Mouse (Mus musculus) kidney, postnatal 0 days (tissue): ENCODE measurements around the gene Rflnb. TPM values are rescaled to one million over a fixed set of nuclear protein-coding genes. Genes with fewer than 3 reads are reported as not detected.

Experiments used
- ATAC-seq: fragments of 200-750 bp; cut with Nextera tagmentation; replicated peaks from 2 replicates; pipeline ENCODE4 v1.8.0; 2017; ENCODE audit warnings: low read depth, moderate number of reproducible peaks, moderate TSS enrichment, moderate library complexity; ENCODE audit not compliant: low FRiP score
- DNase-seq: peaks from one replicate; pipeline ENCODE4 v3.0.0-alpha.2; 2016; ENCODE audit warnings: low spot score
- H3K27ac ChIP-seq: fragments of 300-500 bp; sonication (generic); 2 replicates; pipeline ENCODE4 v1.5.1; 2014; ENCODE audit warnings: mild to moderate bottlenecking
- H3K27me3 ChIP-seq: fragments of 300-500 bp; sonication (generic); 2 replicates; pipeline ENCODE4 v1.6.1; 2014; ENCODE audit warnings: low read length, mixed read lengths; ENCODE audit not compliant: insufficient read depth
- H3K36me3 ChIP-seq: fragments of 300-500 bp; sonication (generic); 2 replicates; pipeline ENCODE4 v1.6.1; 2014; ENCODE audit warnings: low read length, mixed read lengths; ENCODE audit not compliant: insufficient read depth
- H3K4me1 ChIP-seq: fragments of 300-500 bp; sonication (generic); replicated peaks from 2 replicates; pipeline ENCODE4 v1.6.1; 2014; ENCODE audit warnings: antibody characterized with exemption, low read length, mixed read lengths; ENCODE audit not compliant: insufficient read depth
- H3K4me2 ChIP-seq: fragments of 300-500 bp; sonication (generic); 2 replicates; pipeline ENCODE4 v1.6.1; 2014; ENCODE audit warnings: mild to moderate bottlenecking, low read length, moderate library complexity, mixed read lengths
- H3K4me3 ChIP-seq: fragments of 300-500 bp; sonication (generic); replicated peaks from 2 replicates; pipeline ENCODE4 v1.5.1; 2014; ENCODE audit warnings: low read depth, low read length
- H3K9ac ChIP-seq: fragments of 300-500 bp; sonication (generic); 2 replicates; pipeline ENCODE4 v1.6.1; 2014; ENCODE audit warnings: low read depth, low read length
- H3K9me3 ChIP-seq: fragments of 300-500 bp; sonication (generic); replicated peaks from 2 replicates; pipeline ENCODE4 v1.6.1; 2016; ENCODE audit warnings: low read length, inconsistent platforms, mixed read lengths
- CTCF ChIP-seq: IDR thresholded peaks from 2 replicates; pipeline ENCODE4 v1.5.1; 2016; ENCODE audit warnings: antibody characterized with exemption, low read depth, mild to moderate bottlenecking, moderate library complexity
- WGBS: fragments of 180-500 bp; shearing (Covaris S2); extraction: QIAGEN DNeasy Blood & Tissue Kit; methylation state at CpG from one replicate; pipeline ENCODE4 v1.1.7; 2014; 5-methylcytosine and 5-hydroxymethylcytosine counted together
- polyA plus RNA-seq: library from polyadenylated mRNA; unstranded; fragments of >200 nt; fragmentation: Nextera tagmentation; extraction: Ambion mirVana; gene quantifications from 2 replicates; pipeline ENCODE4 v1.2.1, GENCODE M21; 2015

The Rflnb gene
- polyA plus RNA-seq, 1 experiment from 2014 or later, result 39.3 TPM

- no peak overlapping the region for H3K4me3 ChIP-seq
- ATAC-seq (no peak), DNase-seq (no peak)
- no peaks in the 10 kb centered on the region for H3K9me3 ChIP-seq
- H3K4me1 ChIP-seq, result peaks cover 4% of the 10 kb centered on the region
- H3K4me2 ChIP-seq, result no peak overlapping the region
- TF ChIP-seq CTCF, result no peak
- H3K27ac ChIP-seq, result no peak overlapping the region
- H3K27me3 ChIP-seq, result peaks cover 3% of the 10 kb centered on the region; the same call in 1 of the 2 replicates
- 74% methylated on average over 6 of the region's 6 CpGs for WGBS
- H3K9ac ChIP-seq, result no peak overlapping the region
- H3K36me3 ChIP-seq, result no peaks in the 10 kb centered on the region
Observed at GRCm38 (mm10) chr11:76033359-76033758, 5.8 kb upstream of the Rflnb start.

- Histone ChIP-seq H3K4me2 (peak overlapping the region; percentile 91), H3K27me3 (peaks cover 3% of the 10 kb centered on the region; the same call in 1 of the 2 replicates), H3K9ac (peak overlapping the region; percentile 83), H3K27ac (peak overlapping the region; percentile 70), H3K4me3 (peak overlapping the region; percentile 72), H3K36me3 (0 out of 2 replicates have a peak, but pooled peaks cover 8% of the 10 kb centered on the region), H3K9me3 (no peaks in the 10 kb centered on the region), H3K4me1 (peaks cover 23% of the 10 kb centered on the region; the same call in 1 of the 2 replicates)
- TF ChIP-seq CTCF, result no peak
- peak; percentile 22; the same call in 1 of the 2 replicates for ATAC-seq
- WGBS, result 6% methylated on average over 13 of the region's 14 CpGs
- peak; percentile 71 for DNase-seq
Observed at GRCm38 (mm10) chr11:76028072-76028465, 487 bp upstream of the Rflnb start.

GRCm38 (mm10) chr11:76026527-76027138, 949 bp downstream of the Rflnb start:
- Histone ChIP-seq H3K4me2 (peak overlapping the region; percentile 91), H3K27me3 (peaks cover 3% of the 10 kb centered on the region; the same call in 1 of the 2 replicates), H3K27ac (peak overlapping the region; percentile 70), H3K4me3 (peak overlapping the region; percentile 72), H3K9me3 (no peaks in the 10 kb centered on the region), H3K4me1 (peaks cover 23% of the 10 kb centered on the region; the same call in 1 of the 2 replicates), H3K9ac (peak overlapping the region; percentile 83), H3K36me3 (0 out of 2 replicates have a peak, but pooled peaks cover 8% of the 10 kb centered on the region)
- no peak for TF ChIP-seq CTCF
- 4% methylated on average over 13 of the region's 14 CpGs for WGBS
- DNase-seq (peak; percentile 53), ATAC-seq (no peak)

- H3K27me3 ChIP-seq, result peaks cover 3% of the 10 kb centered on the region; the same call in 1 of the 2 replicates
- no peak for TF ChIP-seq CTCF
- no peak overlapping the region for H3K9ac ChIP-seq
- peaks cover 23% of the 10 kb centered on the region; the same call in 1 of the 2 replicates for H3K4me1 ChIP-seq
- no peak overlapping the region; the same call in 1 of the 2 replicates for H3K4me3 ChIP-seq
- no peak for DNase-seq
- H3K4me2 ChIP-seq, result peak overlapping the region; percentile 91
- H3K36me3 ChIP-seq, result peaks cover 12% of the 10 kb centered on the region; the same call in 1 of the 2 replicates
- WGBS, result 78% methylated on average over 7 of the region's 7 CpGs
- no peak for ATAC-seq
- no peaks in the 10 kb centered on the region for H3K9me3 ChIP-seq
- H3K27ac ChIP-seq, result no peak overlapping the region
Observed at GRCm38 (mm10) chr11:76025080-76025583, 2.5 kb downstream of the Rflnb start.

- Histone ChIP-seq H3K4me2 (no peak overlapping the region), H3K27ac (no peak overlapping the region), H3K4me1 (0 out of 2 replicates have a peak, but pooled peaks cover 11% of the 10 kb centered on the region), H3K27me3 (no peaks in the 10 kb centered on the region), H3K36me3 (peaks cover 12% of the 10 kb centered on the region; the same call in 1 of the 2 replicates), H3K9me3 (no peaks in the 10 kb centered on the region), H3K4me3 (no peak overlapping the region), H3K9ac (no peak overlapping the region)
- DNase-seq (no peak), ATAC-seq (no peak)
- TF ChIP-seq CTCF, result no peak
- 73% methylated on average over 9 of the region's 9 CpGs for WGBS
Observed at GRCm38 (mm10) chr11:76020916-76021315, 6.7 kb downstream of the Rflnb start.

GRCm38 (mm10) chr11:76019879-76020278, 7.7 kb downstream of the Rflnb start:
- no peak overlapping the region for H3K9ac ChIP-seq
- no peak for TF ChIP-seq CTCF
- no peak overlapping the region for H3K27ac ChIP-seq
- H3K36me3 ChIP-seq, result peaks cover 12% of the 10 kb centered on the region; the same call in 1 of the 2 replicates
- no peak for ATAC-seq
- H3K4me2 ChIP-seq, result no peak overlapping the region
- H3K4me1 ChIP-seq, result 0 out of 2 replicates have a peak, but pooled peaks cover 3% of the 10 kb centered on the region
- no peak overlapping the region for H3K4me3 ChIP-seq
- H3K9me3 ChIP-seq, result no peaks in the 10 kb centered on the region
- WGBS, result 91% methylated on average over 4 of the region's 4 CpGs
- no peaks in the 10 kb centered on the region for H3K27me3 ChIP-seq
- DNase-seq, result no peak
